Mouse (Mus musculus): ENCODE data around the gene Spg20.
A peak's percentile ranks its signal among the peaks of the same experiment; 100 is the strongest.

Gene Spg20

GRCm38 (mm10) chr3:55098014-55098413 is 13.9 kb upstream of the Spg20 start:
- DNase-seq (ENCODE audit: low spot score) = no peak

GRCm38 (mm10) chr3:55098990-55099389 is 12.9 kb upstream of the Spg20 start:
- DNase-seq (ENCODE audit: low spot score) = no peak

- no peak for DNase-seq (ENCODE audit: low spot score)
Observed at GRCm38 (mm10) chr3:55101092-55101491, 10.8 kb upstream of the Spg20 start.

- no peak for DNase-seq (ENCODE audit: low spot score)
Observed at GRCm38 (mm10) chr3:55105372-55106023, 6.4 kb upstream of the Spg20 start.

GRCm38 (mm10) chr3:55106051-55106450 is 5.9 kb upstream of the Spg20 start:
- no peak for DNase-seq (ENCODE audit: low spot score)

GRCm38 (mm10) chr3:55109097-55109496 is 2.8 kb upstream of the Spg20 start:
- no peak for DNase-seq (ENCODE audit: low spot score)

- no peak for DNase-seq (ENCODE audit: low spot score)
Observed at GRCm38 (mm10) chr3:55112710-55113415, 955 bp downstream of the Spg20 start.

GRCm38 (mm10) chr3:55114313-55115065 is 2.6 kb downstream of the Spg20 start:
- DNase-seq (ENCODE audit: low spot score) = no peak

GRCm38 (mm10) chr3:55115071-55115470 is 3.2 kb downstream of the Spg20 start:
- no peak for DNase-seq (ENCODE audit: low spot score)

GRCm38 (mm10) chr3:55115989-55116388 is 4.1 kb downstream of the Spg20 start:
- no peak for DNase-seq (ENCODE audit: low spot score)

- DNase-seq (ENCODE audit: low spot score) = peak; percentile 71
Observed at GRCm38 (mm10) chr3:55119275-55119898, 7.5 kb downstream of the Spg20 start.

- DNase-seq (ENCODE audit: low spot score) = no peak
Observed at GRCm38 (mm10) chr3:55122336-55122870, 10.5 kb downstream of the Spg20 start.

- DNase-seq (ENCODE audit: low spot score) = no peak
Observed at GRCm38 (mm10) chr3:55123064-55123463, 11.2 kb downstream of the Spg20 start.

GRCm38 (mm10) chr3:55129181-55129692 is 17.3 kb downstream of the Spg20 start:
- DNase-seq (ENCODE audit: low spot score) = no peak

- DNase-seq (ENCODE audit: low spot score) = no peak
Observed at GRCm38 (mm10) chr3:55131576-55132233, 19.8 kb downstream of the Spg20 start.

GRCm38 (mm10) chr3:55137039-55137438 is 25.1 kb downstream of the Spg20 start, which contains the start of gene Ccdc169:
Gene Ccdc169 (plus strand): TSS chr3:55137339.
- no peak for DNase-seq (ENCODE audit: low spot score)

GRCm38 (mm10) chr3:55139837-55140236 is 27.9 kb downstream of the Spg20 start:
- no peak for DNase-seq (ENCODE audit: low spot score)

- no peak for DNase-seq (ENCODE audit: low spot score)
Observed at GRCm38 (mm10) chr3:55141401-55141800, 29.5 kb downstream of the Spg20 start.

- no peak for DNase-seq (ENCODE audit: low spot score)
Observed at GRCm38 (mm10) chr3:55144916-55145315, 33.0 kb downstream of the Spg20 start.

GRCm38 (mm10) chr3:55146441-55146840 is 34.5 kb downstream of the Spg20 start:
- DNase-seq (ENCODE audit: low spot score) = peak; percentile 30

- no peak for DNase-seq (ENCODE audit: low spot score)
Observed at GRCm38 (mm10) chr3:55147156-55147555, 35.2 kb downstream of the Spg20 start.
